Mouse (Mus musculus): ENCODE results near the gene Dlg2.

DNA sequence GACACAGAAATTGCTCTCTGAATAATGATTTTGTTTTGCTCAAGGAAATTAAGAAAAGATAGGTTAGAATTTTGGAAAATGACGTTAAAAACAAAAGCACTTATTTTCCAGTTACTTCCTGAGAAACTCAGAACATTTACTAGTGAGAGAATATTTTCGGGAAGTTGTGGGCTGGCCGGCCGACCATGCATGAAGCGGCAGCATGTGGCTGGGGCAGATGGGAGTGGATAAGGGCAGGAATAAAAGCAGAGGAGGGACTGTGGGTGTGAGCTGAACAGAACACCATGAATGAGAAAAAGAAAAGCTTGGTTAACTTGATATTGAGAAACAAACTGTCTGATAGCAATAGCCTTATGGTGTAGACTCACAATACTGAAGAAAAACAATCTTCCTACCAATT, 1233.4 kb downstream of the Dlg2 start:
- TF ChIP-seq CTCF (IDR thresholded peaks at IDR 0.05; ENCODE audit: borderline replicate concordance, extremely low read depth, insufficient read depth, insufficient read length) (no peak), POLR2A (IDR thresholded peaks at IDR 0.05; ENCODE audit: borderline replicate concordance, extremely low read depth, insufficient read depth, insufficient read length, poor library complexity, severe bottlenecking) (no peak)

Data from brain, embryonic 14.5 days (tissue).